Mouse (Mus musculus) adrenal gland, postnatal 4 days (tissue): ENCODE measurements around the gene Nap1l1. TPM values are rescaled to one million over a fixed set of nuclear protein-coding genes. Genes with fewer than 3 reads are reported as not detected.

Experiments
- DNase-seq, 2 experiments: peaks; one replicate each; pipeline ENCODE4 v3.0.0; 2021 to 2022; ENCODE audit warnings: low spot score in 2 of 2, mixed read lengths in 2 of 2
- total RNA-seq, 2 experiments: library from RNA; stranded (reverse); gene quantifications; 2 replicates each; pipeline ENCODE4 v1.2.3; 2021

Gene Nap1l1
- total RNA-seq, 2 experiments from 2014 or later: 213 to 250 TPM

DNA sequence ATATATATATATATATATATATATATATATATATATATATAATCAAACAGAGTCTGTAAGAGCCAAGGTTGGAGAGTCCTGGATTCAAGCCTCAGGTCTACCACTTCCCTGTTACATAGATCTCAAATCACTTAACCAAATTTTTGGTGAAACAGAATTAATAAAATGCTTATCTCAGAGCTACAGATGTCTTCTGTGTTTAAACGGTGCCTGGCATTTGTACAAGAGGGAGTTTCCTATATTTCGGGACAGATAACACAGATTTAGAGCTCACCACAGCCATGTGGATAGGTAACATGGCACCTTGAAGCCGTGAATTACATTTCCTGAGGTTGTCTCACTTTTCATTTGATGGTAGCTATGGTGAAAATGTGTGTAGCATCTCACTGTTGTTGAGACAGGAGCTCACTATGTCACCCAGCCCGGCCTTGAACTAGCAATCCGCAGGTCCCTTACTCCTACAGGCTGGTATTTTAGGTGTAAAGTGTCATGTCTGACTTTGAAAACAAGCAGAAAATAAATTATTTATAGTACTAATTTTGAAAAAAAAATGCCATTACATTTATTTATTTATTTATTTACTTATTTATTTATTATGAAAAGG lies 41.4 kb downstream of the Nap1l1 start:
- no peak for DNase-seq

- DNase-seq: no peak
Measured at GRCm38 (mm10) chr10:111515071-111516010, 42.3 kb downstream of the Nap1l1 start.

DNA sequence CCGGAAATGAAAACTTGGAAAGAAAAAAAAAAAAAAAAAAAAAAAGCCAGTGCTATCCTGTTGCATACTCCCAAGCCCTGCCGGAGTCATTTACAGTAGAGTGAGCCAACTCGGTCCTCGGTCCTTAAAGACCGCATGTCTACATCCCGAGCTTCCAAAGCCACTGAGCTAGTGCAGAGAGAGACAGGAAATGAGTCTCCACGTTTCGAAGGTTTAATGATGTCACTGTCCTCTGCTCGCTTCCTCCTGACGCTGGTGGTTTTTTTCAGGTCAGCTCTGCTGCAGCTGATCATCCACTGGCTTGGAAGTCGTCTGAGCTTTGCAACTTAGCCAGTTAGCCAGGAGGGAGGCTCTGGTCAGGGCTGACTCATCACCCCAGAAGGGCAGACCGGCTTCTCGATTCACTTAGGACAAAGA lies 43.2 kb downstream of the Nap1l1 start:
- DNase-seq: no peak

DNA sequence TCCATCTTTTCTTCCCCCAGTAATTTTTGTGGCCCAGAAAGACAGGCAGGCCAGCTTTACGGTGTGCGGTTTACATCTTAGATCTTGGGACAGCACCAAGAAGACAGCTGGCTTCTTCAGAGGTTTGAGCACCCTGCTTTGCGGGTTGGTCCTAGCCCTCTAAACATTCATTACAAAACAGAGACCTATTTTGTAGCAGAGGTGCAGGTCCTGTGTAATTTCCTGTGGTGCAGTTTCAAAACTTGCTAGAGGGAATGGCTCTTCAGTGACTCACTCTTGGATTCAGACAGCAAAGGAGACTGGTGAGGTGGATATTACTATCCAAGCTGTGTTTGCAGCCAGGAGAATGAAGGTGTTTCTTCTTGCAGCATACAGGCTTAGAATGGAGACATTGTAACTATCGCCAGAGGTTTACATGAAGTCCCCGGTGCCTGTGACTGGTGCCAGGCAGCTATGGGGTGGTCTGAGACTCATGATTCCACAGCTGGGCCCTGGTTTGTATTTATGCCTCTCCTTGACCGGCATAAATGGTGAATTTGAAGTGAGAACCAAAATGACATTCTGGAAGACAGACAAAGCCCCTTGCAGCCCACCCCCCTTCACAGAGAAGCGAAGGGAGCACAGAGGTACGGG lies 43.9 kb downstream of the Nap1l1 start:
- DNase-seq: no peak

GRCm38 (mm10) chr10:111518350-111518749 lies 45.3 kb downstream of the Nap1l1 start:
- DNase-seq: no peak

DNA sequence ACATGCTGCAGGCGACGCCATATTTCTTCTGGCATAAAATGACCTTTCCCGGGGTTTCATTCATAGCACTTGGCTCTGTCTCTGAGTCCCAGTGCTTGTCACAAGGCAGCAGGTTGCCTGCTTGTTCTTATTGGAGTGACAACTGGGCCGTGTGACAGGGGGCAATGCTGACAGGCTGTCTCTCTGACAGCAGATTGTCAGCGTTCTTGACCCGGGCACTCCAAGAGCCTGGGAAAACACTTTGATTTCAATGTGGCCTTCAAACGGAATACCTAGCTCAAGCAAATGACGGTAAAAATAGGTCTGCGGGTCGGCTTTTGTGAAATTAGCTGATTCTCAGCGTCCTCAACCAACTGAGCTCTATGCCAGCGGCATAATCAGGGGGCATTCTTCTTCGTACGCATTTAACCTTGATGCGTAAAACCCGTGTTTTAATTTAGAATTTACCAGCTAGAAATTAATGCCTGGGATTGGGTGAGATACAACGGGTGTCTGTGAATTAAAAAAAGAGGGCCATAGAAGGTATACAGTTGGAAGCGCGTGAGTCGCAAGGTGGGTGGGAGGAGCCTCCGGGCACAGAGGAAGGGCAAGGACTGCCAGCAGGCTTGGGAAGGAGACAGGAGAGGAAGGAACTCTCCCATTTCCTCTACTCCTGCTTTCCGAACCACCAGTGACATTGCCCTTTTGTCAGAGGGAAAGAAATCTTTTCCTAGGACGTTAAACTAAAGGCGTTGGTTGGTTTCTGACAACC lies 46.8 kb downstream of the Nap1l1 start:
- DNase-seq: no peak

DNA sequence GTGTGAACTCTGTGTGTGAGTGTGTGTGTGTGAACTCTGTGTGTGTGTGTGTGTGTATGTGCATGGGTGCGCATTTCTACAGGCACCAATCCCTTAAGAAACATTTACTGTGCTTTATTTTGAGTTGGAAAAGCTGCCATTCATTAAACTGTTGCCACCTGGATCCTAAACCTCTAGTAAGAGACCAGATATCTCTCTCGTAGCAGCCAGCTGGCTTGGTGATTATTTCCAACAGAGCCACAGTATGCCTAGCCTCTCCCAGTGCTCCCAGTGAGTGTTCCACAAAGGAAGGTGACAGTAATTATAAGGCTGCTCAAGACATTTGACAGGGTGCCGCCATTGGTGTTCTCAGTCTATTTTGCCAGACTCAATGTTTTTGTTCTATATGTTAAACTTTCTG lies 47.6 kb downstream of the Nap1l1 start:
- DNase-seq: no peak

- DNase-seq: no peak
Measured at GRCm38 (mm10) chr10:111521636-111522035, 48.6 kb downstream of the Nap1l1 start.

DNA sequence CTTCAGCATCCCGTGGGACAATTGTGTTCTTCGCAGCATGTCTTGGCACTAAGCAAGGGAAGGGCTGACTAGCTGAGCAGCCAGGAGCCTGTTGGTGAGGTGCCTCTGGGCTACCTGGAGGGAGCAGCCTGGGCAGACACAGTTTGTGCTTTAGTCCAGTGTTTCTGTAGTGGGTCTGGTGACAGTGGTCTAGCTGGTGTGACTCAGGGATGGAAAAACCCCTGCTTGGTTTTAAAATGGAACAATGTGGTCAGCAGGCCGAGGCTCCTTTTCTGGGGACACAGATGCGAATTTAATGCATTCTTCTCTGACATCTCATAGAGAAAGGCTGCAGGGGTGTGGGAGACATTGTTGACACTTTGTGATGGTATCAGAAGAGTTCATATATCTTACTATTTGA lies 49.2 kb downstream of the Nap1l1 start:
- no peak for DNase-seq

- no peak for DNase-seq
Measured at GRCm38 (mm10) chr10:111523894-111524293, 50.9 kb downstream of the Nap1l1 start.

GRCm38 (mm10) chr10:111527057-111527456 lies 54.0 kb downstream of the Nap1l1 start:
- DNase-seq: no peak

DNA sequence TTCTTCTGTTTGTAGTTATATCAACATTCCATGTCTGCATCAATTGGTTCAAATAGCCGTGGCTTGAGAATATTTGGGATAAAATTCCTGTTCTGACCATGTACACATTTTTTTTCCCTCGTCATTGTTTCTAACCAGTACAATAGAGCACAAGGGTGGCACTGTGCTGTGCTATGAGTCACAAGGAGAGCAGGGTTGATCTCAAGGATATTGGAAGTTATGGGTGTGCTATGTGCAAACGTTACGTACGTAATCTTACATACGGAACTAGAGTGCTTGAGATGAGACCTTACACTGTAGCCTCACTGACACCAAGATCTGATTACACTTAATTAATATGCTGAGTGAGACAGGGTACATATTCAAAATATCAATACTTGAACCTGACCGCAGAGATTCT lies 54.6 kb downstream of the Nap1l1 start:
- no peak for DNase-seq

DNA sequence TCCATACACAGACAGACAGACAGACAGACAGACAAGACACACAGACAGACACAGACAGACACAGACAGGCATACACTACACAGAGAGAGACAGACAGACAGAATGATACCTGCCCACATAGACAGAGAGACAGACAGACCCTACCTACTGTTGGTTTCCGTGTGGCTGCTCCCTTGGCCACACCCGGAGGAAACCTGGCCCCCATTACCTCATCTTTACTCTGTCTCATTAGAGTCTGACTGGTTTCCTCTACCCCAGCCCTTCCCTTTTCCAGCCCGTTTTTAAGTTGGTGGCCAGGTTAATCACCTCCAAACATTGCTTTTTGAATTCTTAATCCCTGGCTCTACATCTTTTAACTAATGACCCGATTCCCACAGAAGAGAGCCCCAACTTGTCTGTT lies 55.3 kb downstream of the Nap1l1 start:
- no peak for DNase-seq

DNA sequence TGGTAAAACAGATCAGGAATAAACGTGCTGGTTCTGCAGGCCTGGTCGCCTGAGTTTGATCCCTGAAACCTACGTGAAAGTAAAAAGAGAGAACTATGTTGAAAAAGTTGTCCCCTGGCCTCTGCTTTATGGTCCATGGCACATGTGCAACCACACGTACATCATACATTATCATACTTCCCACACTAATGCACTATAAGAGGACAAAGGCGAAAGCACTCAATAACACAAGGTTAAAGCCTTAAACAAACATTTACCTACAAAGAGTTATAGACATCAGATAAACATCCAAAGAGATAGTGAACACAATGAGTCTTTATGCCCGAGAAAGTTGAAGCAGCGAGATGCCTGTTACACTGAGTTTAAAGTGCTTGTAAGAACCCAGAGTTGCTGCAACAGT lies 57.4 kb downstream of the Nap1l1 start:
- no peak for DNase-seq

- DNase-seq: no peak
Measured at GRCm38 (mm10) chr10:111534691-111535090, 61.7 kb downstream of the Nap1l1 start.

GRCm38 (mm10) chr10:111537410-111537809 lies 64.4 kb downstream of the Nap1l1 start:
- DNase-seq: no peak

DNA sequence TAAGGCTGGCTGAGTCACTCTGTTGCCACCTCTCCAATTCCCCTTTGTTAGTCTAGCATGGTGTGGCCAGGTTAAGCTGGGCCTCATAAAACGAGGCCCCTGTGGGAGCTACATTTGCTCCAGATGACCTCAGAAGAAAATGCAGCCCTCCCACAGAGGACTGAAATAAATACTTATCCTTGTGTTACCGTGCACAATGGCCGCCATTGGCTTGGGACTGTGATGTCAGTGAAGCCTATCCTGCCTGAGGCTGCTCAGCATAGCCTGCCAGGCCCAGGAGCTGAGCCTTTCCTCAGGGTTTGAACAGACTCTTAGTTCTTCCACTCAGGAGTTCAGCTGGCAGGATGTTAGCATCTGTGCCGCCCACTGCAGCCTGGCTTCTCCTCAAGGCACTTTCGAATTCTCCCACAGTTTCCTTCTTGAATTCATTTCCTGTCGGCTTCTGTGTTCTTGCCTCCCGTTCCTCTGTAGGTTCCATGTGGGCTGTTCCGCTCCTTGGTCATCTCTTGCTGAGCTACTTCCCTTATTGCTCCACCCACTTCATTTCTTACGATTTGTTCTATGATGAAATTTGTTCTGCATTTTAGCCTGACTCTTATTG lies 66.8 kb downstream of the Nap1l1 start:
- no peak for DNase-seq

DNA sequence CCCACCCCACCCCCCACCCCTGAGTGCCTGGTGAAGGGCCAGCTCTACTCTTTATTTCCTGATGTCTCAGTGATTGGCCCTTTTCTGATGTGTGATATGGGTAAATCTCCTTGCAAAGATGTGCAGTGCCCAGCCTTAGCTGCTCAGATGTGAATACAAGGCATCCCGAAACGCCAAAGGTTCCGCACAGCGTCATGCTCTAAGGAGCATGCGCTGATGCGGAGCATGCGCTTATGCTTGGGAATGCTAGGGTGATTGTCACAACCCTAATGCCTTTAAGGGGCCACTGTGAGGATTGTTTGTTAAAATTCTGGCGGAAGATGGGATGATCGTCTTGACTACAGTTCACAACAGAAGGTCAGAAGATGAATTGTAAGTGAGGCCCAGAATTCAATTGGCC lies 67.7 kb downstream of the Nap1l1 start:
- no peak for DNase-seq

DNA sequence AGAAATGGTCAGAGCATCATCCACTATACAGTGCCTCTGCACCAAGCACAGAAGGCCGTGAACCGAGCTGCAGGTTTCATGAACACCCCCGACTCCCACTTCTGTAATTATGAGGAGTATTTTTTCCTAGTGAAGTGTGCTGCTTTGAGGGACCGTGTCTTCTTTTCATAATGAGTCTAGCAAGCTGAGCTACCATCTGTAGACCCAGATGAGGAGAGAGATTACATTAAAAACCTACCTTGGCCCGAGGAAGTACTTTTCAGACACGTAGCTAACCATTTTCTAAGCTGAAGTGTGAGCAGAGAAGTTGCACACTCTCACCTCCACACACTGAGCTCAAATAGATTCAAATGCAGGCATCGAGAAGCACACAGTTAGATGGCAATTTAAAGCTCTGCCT lies 70.1 kb downstream of the Nap1l1 start:
- no peak for DNase-seq

- no peak for DNase-seq
Measured at GRCm38 (mm10) chr10:111543781-111544260, 70.8 kb downstream of the Nap1l1 start.

DNA sequence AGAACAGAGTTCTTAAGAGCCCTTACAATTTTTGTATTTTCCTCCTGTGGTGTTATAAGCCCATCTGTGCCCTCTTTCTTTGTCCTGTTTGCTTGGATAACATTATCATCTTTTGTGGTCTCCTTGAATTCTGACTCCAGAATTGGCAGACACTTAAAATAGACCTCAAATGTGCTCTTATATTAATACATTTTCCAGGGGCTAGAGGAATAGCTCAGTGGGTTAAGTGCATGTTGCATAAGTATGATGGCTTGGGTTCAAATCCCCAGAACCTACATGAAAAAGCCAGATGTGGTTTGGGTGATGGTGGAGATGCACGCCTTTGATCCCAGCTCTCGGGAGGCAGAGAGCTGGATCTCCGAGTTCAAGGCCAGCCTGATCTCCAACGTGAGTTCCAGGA lies 71.3 kb downstream of the Nap1l1 start:
- DNase-seq: no peak
